ENCODE assay signal across 20 mouse cellular contexts in genomic region chr2:125106536-125106935, GRCm38 (mm10). TPM values are rescaled to one million over a fixed set of nuclear protein-coding genes. Genes with fewer than 3 reads are reported as not detected.
DNase-seq lines count a peak whose midpoint lies in the region; TF ChIP-seq lines count a peak whose summit lies in the region.
"Not testable (repeated sequence)": the region's sequence is repeated elsewhere in the genome, so short reads cannot be mapped to it uniquely, and the experiment has no call there.
"Had no signal": no experiment of that assay in that cellular context is flagged by ENCODE, and none has a peak within 500 bp of the region (broad histone marks: within the 10 kb centered on the region; RNA-seq: fewer than 3 reads in every experiment).

No protein-coding gene starts in this region.

- in situ Hi-C loops in ES-E14 (cut with MboI; ENCODE audit: low sequenced_read_pairs in 2 of 2, unreplicated experiment in 2 of 2): not testable (repeated sequence)

- H3K9ac ChIP-seq in ES-Bruce4 (ENCODE audit: low read depth, poor library complexity, severe bottlenecking); ES-E14 (ENCODE audit: insufficient read depth, low read depth, low read length, poor library complexity, severe bottlenecking): not testable (repeated sequence)

- not testable (repeated sequence) for TF ChIP-seq CTCF in ES-Bruce4 (IDR thresholded peaks at IDR 0.05; ENCODE audit: low read depth, low read length); kidney, adult 2 months (conservative IDR thresholded peaks at IDR 0.05; ENCODE audit: insufficient read depth, insufficient read length, low read depth, low read length)

- H3K27me3 ChIP-seq in ES-Bruce4 (ENCODE audit: control insufficient read depth, insufficient read depth, low read length, poor library complexity, severe bottlenecking); kidney, adult 2 months (replicated peaks; ENCODE audit: control insufficient read depth, insufficient read depth, low read length): not testable (repeated sequence)

- H3K4me1 ChIP-seq in ES-Bruce4 (ENCODE audit: control insufficient read depth, insufficient read depth, low read length); ES-E14 (ENCODE audit: control insufficient read depth in 2 of 2, insufficient read depth in 2 of 2, low read length in 2 of 2, poor library complexity in 1 of 2); kidney, adult 2 months (ENCODE audit: control insufficient read depth, insufficient read depth, low read length): not testable (repeated sequence)

- H3K36me3 ChIP-seq in ES-Bruce4 (ENCODE audit: control insufficient read depth, insufficient read depth, low read length, poor library complexity, severe bottlenecking): peaks cover 57% of the 10 kb centered on the region
- H3K36me3 ChIP-seq in ES-E14 (ENCODE audit: control insufficient read depth, insufficient read depth, low read length, poor library complexity, severe bottlenecking): peaks cover 30% of the 10 kb centered on the region
- not testable (repeated sequence) for H3K36me3 ChIP-seq in kidney, adult 2 months (ENCODE audit: control insufficient read depth, insufficient read depth, low read length)

- H3K4me3 ChIP-seq in ES-Bruce4 (ENCODE audit: low read depth, low read length); ES-E14 (ENCODE audit: insufficient read depth in 1 of 2, low read depth in 1 of 2, low read length in 2 of 2, poor library complexity in 1 of 2, severe bottlenecking in 1 of 2); kidney, adult 2 months (ENCODE audit: insufficient read depth, low read depth, low read length): not testable (repeated sequence)

- DNase-seq in ES-E14 (ENCODE audit: low read depth, low spot score): not testable (repeated sequence)
- peak; percentile 58 for DNase-seq in ZHBTc4 (ENCODE audit: low read depth, low spot score)
- peak; percentile 66 for DNase-seq in kidney, adult 2 months
- peak; percentile 60 for DNase-seq in kidney, adult 9 months

- H3K27ac ChIP-seq in ES-Bruce4 (ENCODE audit: insufficient read depth, low read length) (0 out of 2 replicates have a peak overlapping the region, but pooled peaks have one; percentile 59), ES-E14 (ENCODE audit: insufficient read depth, low read depth, low read length, poor library complexity, severe bottlenecking) (peak overlapping the region; percentile 58; the same call in 1 of the 2 replicates)
- peak overlapping the region; percentile 66 for H3K27ac ChIP-seq in kidney, adult 2 months (ENCODE audit: insufficient read depth, low read depth, low read length)

- WGBS in kidney, adult 2 months: 62% methylated on average over 4 of the region's 4 CpGs

- peaks cover 67% of the 10 kb centered on the region for H3K9me3 ChIP-seq in ES-Bruce4 (replicated peaks; ENCODE audit: control insufficient read depth, insufficient read depth, low read length, poor library complexity, severe bottlenecking)
- not testable (repeated sequence) for H3K9me3 ChIP-seq in ES-E14 (ENCODE audit: control insufficient read depth, insufficient read depth, low read depth, low read length)

- not testable (repeated sequence) for TF ChIP-seq EP300 in ES-Bruce4 (IDR thresholded peaks at IDR 0.05; ENCODE audit: insufficient read depth, low read depth, low read length)

- not testable (repeated sequence) for TF ChIP-seq POLR2A in ES-Bruce4 (IDR thresholded peaks at IDR 0.05; ENCODE audit: insufficient read depth, low read length); kidney, adult 2 months (IDR thresholded peaks at IDR 0.05; ENCODE audit: low read depth, low read length)

RNA-seq across cellular contexts. Expression of gene Myef2, which starts 16.9 kb away (rescaled TPM):
- polyA plus RNA-seq in ES-Bruce4 (2011; ENCODE audit: insufficient read depth, insufficient read length, low read depth, missing spikeins): 192 and 197 TPM in 2 replicates
- 60.8 and 73.4 TPM in 2 replicates for total RNA-seq in ES-E14 (2012; rRNA removed)
- 3.4 and 3.9 TPM in 2 replicates for polyA plus RNA-seq in kidney, adult 2 months (2012; rRNA removed)
- total RNA-seq: CH12.LX had no signal

RNA-seq across cellular contexts. Expression of gene Ctxn2, which starts 30.0 kb away (rescaled TPM):
- not detected in 2 replicates for polyA plus RNA-seq in ES-Bruce4 (2011; ENCODE audit: insufficient read depth, insufficient read length, low read depth, missing spikeins)
- not detected in 2 replicates for total RNA-seq in ES-E14 (2012; rRNA removed)
- polyA plus RNA-seq in kidney, adult 2 months (2012; rRNA removed): 0.13 TPM in 1 of 2 replicates, not detected in the other
- total RNA-seq: adrenal gland, adult 2 months; adrenal gland, postnatal 25 days; adrenal gland, postnatal 4 days; CH12.LX; common myeloid progenitor, adult 5-6 weeks; MEL had no signal
- polyA plus RNA-seq: adrenal gland, adult 2 months; CD4-positive, CD25-positive, alpha-beta regulatory T cell, adult 4 months; embryonic facial prominence, embryonic 11.5 days; embryonic facial prominence, embryonic 13.5 days; embryonic facial prominence, embryonic 15.5 days; erythroblast, embryonic 14.5 days; forebrain, embryonic 10.5 days had no signal

RNA-seq across cellular contexts. Expression of gene Slc24a5, which starts 38.6 kb away (rescaled TPM):
- polyA plus RNA-seq in ES-Bruce4 (2011; ENCODE audit: insufficient read depth, insufficient read length, low read depth, missing spikeins): not detected in 2 replicates
- total RNA-seq in ES-E14 (2012; rRNA removed): 0.90 and 1.7 TPM in 2 replicates
- 0.29 and 0.33 TPM in 2 replicates for polyA plus RNA-seq in kidney, adult 2 months (2012; rRNA removed)
- total RNA-seq: adrenal gland, adult 2 months; adrenal gland, postnatal 25 days; CH12.LX had no signal
- polyA plus RNA-seq: adrenal gland, adult 2 months; erythroblast, embryonic 14.5 days had no signal

RNA-seq across cellular contexts. Expression of gene Slc12a1, which starts 45.8 kb away (rescaled TPM):
- not detected in 2 replicates for polyA plus RNA-seq in ES-Bruce4 (2011; ENCODE audit: insufficient read depth, insufficient read length, low read depth, missing spikeins)
- 0.04 TPM in 1 of 2 replicates, not detected in the other for total RNA-seq in ES-E14 (2012; rRNA removed)
- 182 and 217 TPM in 2 replicates for polyA plus RNA-seq in kidney, adult 2 months (2012; rRNA removed)
- total RNA-seq: adrenal gland, adult 2 months; adrenal gland, postnatal 10 days; adrenal gland, postnatal 25 days; MEL had no signal
- polyA plus RNA-seq: adrenal gland, adult 2 months; CD4-positive, CD25-positive, alpha-beta regulatory T cell, adult 4 months; embryonic facial prominence, embryonic 11.5 days; embryonic facial prominence, embryonic 15.5 days; erythroblast, embryonic 14.5 days; forebrain, embryonic 10.5 days; forebrain, embryonic 12.5 days; forebrain, embryonic 14.5 days had no signal

Comparison
In these comparisons a context has a peak if more than half of its experiments do, and no peak if none do; other contexts are left out.
1. RNA of gene Myef2, which starts 16.9 kb away (polyA plus RNA-seq): 192 to 197 TPM in ES-Bruce4; 3.4 to 3.9 TPM in kidney, adult 2 months; every median in the first group is over 10 times any median in the second.
2. Peak in every context shown above with its lines, with median percentiles within 50 percentile points of each other: H3K27ac ChIP-seq.